Mouse (Mus musculus): ENCODE data around the gene Gpi1.
"Not testable (repeated sequence)": the region's sequence is repeated elsewhere in the genome, so short reads cannot be mapped to it uniquely, and the experiment has no call there.

The Gpi1 gene

GRCm38 (mm10) chr7:34229153-34229552, 983 bp downstream of the Gpi1 start:
- DNase-seq = no peak

GRCm38 (mm10) chr7:34228641-34229040, 1.5 kb downstream of the Gpi1 start:
- no peak for DNase-seq

DNA sequence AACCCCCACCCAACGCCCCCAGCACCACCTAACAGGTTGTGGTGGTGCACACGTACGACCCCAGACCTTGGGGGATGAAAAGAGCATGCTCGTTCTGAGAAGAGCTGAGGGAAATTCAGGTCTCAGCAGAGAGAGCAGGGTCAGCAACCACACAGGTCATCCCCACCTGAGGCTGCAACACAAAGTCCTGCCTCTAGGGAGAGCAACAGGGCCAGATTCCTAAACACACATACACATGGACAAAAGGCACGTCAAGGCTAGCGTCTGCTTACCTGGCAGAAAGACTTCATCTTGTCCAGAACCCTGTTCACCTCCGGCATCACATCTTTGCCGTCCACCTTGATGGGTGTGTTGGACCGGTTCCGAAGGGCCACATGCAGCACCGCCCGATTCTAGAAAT, 3.3 kb downstream of the Gpi1 start:
- no peak for DNase-seq

GRCm38 (mm10) chr7:34226086-34226485, 4.0 kb downstream of the Gpi1 start:
- no peak for DNase-seq

DNA sequence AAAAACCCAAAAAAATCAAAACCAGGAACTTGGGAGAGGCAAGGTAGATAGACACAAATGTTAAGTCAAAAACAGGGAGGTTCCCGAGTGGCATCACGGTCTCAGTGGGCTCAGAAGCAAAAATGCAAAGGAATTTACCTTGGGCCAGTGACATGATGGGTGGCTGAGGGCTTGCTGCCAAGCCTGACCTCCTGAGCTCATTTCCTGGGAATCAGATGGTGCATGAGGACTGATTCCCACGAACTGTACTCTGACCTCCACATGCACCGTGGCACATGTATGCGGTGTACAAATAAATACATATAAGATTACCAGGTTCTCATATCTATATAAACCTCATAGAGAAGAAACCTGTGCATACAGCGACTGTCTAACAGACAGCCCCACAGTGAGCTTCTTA, 5.8 kb downstream of the Gpi1 start:
- DNase-seq = no peak

DNA sequence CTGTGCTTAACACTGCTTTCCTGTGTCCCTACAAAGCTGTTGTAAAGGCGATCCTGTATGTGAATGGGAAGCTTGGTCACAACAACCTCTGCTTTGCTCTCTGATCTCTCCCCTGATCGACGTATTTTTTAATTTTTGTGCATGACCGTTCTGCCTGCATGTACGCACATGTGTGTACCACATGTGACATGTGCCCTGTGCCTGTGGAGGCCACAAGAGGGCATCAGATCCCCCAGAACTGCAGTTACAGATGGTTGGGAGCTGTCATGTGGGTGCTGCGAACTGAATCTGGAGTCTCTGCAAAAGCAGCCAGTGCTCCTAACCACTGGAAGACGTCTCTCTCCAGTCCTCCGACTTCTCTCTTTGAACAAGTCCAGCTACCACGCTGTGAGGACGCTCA, 7.8 kb downstream of the Gpi1 start:
- DNase-seq = no peak

DNA sequence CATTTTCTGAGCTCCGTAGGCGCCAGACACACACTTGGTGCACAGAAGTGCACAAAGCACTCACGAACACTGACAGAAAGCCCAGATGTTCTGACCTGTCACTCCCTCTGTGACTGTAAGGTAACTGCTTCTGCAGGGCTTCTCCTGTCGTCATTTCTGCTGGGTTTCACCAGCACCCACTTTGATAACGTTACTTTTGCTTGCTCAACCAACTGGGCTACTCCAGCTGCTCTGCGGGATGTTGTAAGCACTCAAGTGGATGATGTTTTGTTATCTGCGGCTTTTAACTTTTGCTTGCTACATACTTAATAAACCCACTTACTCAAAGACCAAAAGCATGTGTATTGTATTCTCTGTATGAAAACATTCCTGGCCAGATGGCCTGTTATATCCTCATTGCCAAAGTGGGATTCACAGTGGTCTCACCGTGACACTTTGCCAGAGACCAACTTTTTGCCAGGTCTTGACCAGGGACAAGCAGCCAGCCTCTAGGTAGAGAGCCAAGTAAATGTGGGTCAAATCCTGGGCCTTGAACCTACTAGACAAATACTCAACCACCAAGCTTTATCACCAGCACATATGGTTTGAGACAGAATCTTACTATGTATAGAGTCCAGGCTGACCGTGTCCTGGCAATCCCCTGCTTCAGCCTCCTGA, 8.4 kb downstream of the Gpi1 start:
- DNase-seq = no peak

DNA sequence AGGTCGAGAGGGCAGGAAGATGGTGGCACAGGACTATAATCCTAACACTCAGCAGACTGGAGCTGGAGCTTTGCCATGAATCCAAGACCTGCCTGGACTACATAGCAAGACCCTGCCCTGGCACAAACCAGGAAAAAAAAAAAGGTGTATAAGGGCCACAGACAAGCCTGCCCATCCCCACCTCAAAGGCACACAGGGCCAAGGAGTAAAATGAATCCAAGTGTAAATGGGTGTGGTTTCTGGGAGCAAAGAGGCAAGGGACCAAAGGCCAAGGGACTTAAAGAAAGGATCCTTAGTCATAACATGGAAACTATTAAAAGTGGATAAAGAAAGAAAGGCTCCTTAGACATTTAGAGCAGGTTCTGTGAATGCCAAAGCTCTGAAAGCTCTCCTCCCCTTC, 11.6 kb downstream of the Gpi1 start:
- no peak for DNase-seq

- no peak for DNase-seq
Observed at GRCm38 (mm10) chr7:34216474-34216873, 13.7 kb downstream of the Gpi1 start.

GRCm38 (mm10) chr7:34215481-34215880, 14.7 kb downstream of the Gpi1 start:
- DNase-seq = no peak

GRCm38 (mm10) chr7:34214644-34215043, 15.5 kb downstream of the Gpi1 start:
- no peak for DNase-seq

GRCm38 (mm10) chr7:34213281-34213680, 16.9 kb downstream of the Gpi1 start:
- no peak for DNase-seq

- no peak for DNase-seq
Observed at GRCm38 (mm10) chr7:34208027-34208745, 21.9 kb downstream of the Gpi1 start.

DNA sequence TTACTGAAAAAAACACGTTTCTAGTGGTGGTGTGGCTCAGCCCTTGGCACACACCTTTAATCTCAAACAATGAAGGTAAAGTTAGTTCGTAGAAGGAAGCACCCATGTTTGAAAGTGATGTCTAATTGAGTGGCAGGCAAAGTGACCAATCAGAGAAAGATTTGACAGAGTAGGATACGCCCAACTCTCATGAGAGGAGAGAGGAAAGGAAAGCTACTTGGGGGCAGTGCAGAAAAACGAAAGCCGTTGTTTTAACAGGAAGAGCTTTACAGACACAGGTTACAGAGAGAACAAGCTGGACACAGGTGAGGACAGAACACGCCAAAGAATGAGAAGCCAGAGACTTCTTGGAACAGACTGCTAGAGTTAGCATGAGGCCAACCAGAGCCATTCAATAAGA, 23.8 kb downstream of the Gpi1 start:
- DNase-seq = no peak

DNA sequence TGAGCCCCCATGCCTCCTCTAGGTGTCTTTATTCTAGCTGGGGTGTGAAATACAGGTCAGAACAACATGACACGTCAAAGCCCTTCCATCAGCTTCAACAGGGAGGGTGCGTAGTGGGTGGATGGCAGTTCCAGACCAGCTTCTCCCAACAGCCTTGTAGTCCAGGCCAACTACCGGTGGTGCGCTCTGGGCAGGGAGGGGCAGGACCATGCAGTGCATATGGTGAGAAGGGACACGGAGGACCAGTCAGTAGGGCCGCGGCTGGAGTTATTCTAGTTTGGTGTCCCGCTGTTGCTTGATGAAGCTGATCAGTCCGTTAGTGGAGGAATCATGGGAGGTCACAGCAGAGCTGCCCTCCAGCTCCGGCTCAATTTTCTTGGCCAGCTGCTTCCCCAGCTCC, 28.0 kb downstream of the Gpi1 start:
- not testable (repeated sequence) for DNase-seq

DNA sequence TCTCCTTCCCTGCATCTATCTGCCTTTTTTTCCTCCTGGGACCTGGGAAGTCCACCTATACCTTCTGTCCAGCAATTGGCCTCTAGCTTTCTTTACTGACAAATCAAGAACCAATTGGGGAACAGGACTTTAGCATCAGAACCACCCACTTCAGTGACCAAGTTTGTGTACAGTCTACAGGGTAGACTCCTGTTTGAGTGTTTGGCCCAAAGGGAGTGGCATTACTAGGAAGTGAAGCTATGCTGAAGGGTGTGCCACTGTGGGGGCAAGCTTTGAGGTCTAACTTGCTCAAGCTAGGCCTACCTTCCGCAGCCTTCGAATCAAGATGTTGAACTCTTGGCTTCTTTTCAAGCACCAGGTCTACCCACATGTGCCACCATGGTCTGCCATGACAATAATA, 29.3 kb downstream of the Gpi1 start:
- no peak for DNase-seq

DNA sequence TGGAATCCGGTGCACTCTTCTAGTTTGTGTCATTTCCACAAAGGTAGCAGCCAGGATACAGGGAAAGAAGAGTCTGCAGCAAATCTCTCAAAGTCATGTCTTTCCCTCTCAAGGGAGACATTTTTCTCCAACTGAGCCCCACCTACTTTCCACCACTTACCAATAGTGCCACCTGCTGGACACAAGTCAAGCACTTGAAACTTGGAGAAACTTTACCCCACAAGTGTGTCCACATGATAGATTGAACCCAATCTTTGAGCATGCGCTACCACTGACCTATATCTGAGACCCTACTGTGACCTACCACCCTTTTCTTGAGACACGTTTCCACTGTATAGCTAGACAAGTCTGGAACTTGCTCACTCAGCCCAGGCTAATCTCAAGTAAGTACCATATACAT, 31.8 kb downstream of the Gpi1 start:
- DNase-seq = peak; percentile 36

DNA sequence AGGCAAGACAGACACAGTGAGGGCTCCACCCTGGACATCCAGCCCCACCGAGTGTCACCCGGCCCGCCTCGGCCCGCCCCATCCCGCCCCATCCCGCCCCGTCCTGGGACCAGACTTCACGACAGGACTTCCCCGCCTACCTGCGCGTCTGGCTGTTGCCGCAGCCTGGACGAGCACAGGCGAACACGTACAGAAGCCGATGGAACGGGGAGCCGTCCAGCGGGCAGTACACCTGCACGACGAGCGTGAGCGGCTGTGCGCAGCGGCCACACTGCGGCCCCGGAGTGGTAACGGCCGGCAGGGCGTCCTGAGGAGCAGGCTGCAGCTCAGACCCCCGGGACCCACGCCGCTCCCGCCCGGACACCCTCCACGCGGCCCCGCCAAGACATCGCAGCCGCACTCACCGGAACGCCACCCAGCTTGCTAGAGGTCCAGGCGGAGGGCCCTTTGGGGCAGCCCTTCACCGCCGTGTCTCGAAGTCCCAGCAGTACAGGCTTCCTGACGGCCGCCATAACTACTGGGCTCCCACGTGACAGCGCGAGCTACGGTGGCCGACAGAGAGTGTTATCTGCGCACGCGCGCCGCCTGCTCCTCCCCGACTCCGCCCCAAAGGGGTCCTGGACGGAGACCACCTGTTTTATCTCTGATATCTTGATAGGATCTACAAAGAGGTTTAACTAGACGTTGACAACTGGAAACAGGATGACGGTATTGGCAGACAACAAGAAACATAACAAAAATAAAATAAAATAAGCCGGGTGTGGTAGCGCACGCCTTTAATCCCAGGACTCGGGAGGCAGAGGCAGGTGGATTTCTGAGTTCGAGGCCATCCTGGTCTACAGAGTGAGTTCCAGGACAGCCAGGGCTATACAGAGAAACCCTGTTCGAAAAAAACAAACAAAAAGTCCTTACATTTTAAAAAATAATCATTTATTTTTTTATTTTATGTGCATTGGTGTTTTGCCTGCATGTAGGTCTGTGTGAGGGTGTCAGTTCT, 33.7 kb downstream of the Gpi1 start, which contains the start of gene Pdcd2l:
Pdcd2l (minus strand) TSS at position 530 of the 997 bp plus-strand sequence.
- peak; percentile 90 for DNase-seq

- DNase-seq = no peak
Observed at GRCm38 (mm10) chr7:34195632-34196031, 34.5 kb downstream of the Gpi1 start.

- DNase-seq = no peak
Observed at GRCm38 (mm10) chr7:34192825-34193224, 37.3 kb downstream of the Gpi1 start.

DNA sequence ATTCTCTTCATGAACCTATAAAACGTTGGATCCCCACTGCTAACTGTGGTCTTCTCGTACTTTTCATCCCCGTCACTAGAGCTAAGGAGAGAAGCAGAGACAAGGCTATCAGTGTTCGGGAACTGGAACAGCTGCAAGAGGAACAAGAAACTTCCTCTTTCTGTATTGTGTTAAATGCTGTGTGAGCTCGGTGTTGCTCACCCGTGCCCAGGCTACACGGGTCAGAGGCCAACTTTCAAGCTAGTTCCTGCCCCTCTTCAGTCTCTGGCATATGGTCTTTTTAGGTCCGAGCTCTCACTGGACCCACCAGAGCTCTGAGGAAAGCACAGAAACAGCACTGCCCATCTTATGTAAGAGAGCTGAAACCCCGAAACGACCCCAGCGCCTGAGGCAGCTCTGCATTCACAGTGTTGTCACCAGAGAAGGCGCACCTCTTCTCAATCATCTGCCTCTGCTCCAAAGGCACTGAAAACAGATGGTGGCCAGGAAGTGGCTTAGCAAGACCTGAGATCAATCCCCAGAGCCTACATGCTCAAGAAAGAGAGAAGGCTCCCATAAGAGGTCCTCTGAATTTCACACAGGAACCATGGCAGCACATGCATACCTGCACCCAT, 40.7 kb downstream of the Gpi1 start:
- DNase-seq = no peak

GRCm38 (mm10) chr7:34183794-34184193, 46.3 kb downstream of the Gpi1 start:
- no peak for DNase-seq

DNA sequence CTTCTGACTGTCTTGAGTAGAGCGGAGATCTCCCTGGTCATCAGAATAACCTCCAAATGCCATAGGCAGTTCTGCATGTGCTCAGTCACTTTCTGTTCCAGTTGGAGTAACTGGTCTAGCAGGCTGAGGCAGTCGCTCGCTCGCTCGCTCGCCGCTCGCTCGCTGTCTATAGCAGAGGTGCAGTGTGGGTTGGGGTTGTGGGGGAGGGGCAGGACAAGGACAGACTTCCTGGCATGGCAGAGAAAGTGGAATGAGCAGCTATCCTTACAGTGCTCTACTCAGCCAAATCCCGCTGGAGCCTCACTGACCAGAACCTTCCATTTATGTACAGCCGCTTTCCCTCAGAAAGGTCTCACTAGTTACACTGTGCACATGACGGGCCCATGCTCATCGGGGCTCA, 46.8 kb downstream of the Gpi1 start:
- DNase-seq = no peak

All from thymus, postnatal 25 days (tissue).